Mouse (Mus musculus) c-Kit-positive CD71-positive TER-119-negative erythroid progenitor cells, embryonic 14.5 days (primary cell): ENCODE measurements around the gene Cdh23.

Experiments used
- DNase-seq: peaks from one replicate; pipeline ENCODE4 v3.0.0-alpha.2; 2013; ENCODE audit warnings: low read depth

Cdh23 gene

GRCm38 (mm10) chr10:60708837-60709236 lies 12.5 kb upstream of the Cdh23 start:
- no peak for DNase-seq

GRCm38 (mm10) chr10:60706268-60706667 lies 10.0 kb upstream of the Cdh23 start:
- DNase-seq = no peak

DNA sequence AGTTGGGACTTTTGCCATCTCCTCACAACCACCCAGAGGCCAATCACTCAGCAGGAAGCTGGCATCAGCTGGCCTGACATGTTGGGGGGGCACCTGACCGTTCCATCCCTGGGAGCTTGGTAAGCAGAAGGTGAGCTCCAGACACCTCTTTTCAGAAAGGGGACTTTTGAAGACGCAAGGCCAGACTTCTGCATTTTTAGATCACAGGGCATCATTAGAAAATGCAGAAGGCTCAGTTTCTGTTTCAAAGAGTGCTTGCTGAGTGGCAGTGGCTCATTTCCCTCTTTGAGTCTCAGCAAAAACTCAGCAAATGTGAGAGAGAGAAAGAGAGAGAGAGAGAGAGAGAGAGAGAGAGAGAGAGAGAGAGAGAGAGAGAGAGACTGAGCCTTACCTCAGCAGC lies 8.8 kb upstream of the Cdh23 start:
- DNase-seq = no peak

DNA sequence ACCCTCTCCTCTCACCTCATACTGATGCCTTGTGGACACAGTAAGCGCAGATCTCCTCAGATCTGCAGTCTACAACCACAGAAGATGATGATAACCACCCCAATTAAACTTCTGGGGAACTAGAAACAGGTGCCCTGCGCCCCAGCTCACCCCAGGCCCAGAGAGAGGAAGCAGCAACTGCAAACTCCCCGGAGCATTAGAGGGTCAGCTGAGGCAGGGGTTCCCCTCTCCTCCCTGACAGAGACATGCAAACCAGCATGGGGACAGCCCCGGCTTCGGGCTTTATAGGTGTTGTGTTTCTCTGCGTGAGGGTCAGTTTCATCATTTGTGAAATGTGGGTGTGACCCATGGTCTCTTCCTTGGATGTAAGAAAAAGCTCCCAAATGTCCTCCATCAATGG lies 1.5 kb upstream of the Cdh23 start:
- DNase-seq = no peak

DNA sequence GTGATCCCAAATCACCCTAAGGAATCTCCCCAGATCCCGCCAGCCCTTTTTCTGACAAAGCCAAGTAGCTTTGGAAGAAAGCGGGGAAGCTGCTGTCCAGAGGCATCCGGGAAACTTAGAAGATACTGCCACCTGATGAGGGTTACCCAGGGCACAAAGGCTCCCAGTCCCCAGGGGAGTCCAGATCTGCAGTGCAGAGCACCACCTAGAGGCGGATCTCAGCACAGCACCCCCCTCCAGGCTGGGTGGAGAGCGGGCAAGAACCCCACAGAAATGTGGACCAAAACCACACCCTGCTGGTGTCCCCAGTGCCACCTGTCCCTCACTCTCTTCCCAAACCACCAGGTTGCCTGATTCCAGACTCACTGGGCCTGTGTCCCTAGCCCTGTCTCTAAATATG lies 685 bp upstream of the Cdh23 start:
- DNase-seq = peak; percentile 19

GRCm38 (mm10) chr10:60691671-60692390 lies 4.5 kb downstream of the Cdh23 start:
- DNase-seq = no peak

DNA sequence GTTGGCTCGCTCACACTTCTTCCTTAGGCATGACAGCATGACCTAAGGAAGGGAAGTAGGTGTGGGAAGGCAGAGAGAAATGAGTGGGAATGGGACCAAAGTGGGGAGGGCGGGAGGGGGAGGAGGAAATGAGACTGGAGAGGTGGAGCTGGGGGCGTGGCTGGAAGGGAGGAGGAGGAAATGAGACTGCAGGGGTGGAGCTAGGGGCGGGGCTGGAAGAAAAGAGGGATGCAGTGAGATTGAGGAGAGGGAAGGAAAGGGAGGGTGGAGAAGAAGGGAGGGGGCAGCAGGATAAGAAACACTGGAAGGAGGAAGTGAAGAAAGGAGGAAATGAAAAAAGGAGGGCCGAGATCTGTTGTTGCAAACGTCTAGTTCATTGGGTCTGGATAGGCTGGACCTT lies 5.3 kb downstream of the Cdh23 start:
- DNase-seq = no peak

DNA sequence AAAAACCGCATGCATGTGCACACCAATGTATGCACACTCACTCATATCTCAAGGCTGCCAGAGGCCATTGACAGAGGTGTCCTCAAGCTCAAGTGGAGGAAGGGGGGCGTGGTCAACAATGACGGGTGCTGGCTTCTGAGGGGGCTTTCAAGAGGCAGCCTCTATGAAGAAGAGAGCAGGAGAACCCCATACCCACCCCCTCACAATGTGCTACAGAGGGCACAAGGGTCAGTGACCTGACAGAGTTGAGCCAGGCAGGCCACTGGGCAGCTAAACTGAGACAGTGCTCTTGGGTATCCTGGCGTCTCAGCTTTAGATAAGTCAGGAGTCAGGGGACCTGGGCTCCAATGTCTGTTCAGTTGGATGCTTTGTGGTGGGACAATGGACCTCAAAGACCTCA lies 6.9 kb downstream of the Cdh23 start:
- no peak for DNase-seq

GRCm38 (mm10) chr10:60687011-60687776 lies 9.1 kb downstream of the Cdh23 start:
- DNase-seq = no peak

DNA sequence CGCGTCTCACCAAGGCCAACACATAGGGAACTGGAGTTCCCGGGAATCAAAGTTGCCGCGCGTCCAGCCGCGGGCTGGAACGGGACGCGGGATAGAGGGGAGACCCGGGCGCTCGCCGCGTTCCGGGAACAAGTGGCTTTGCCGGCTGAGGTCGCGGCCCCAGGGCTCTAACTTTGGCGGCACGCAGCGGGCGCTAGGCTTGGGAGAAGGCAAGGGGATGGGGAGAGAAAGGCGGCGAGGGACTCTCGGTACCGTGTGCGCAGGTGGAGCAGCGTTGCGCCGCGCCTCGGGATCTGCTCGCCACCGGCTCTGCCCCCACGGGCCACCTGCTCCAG lies 9.7 kb downstream of the Cdh23 start:
- no peak for DNase-seq

- no peak for DNase-seq
Measured at GRCm38 (mm10) chr10:60685764-60686640, 10.3 kb downstream of the Cdh23 start.

DNA sequence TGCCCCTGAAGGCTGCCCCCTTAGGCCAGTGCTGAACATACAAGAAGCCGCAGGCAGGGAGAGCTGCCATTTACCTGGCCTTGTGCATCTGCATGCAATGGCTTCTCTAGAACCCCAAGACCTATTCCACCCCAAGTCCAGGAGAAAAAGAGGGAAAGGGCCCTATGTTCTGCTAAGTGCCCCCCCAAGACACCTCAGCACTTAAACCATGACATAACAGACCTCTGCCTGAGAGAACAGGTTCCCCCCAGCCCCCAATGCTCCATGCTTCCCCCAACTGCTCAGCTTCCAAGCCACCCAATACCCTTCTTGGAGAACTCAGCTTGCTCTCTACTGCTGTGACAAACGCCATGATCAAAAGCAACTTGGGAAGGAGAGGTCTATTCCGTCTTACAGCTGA lies 17.4 kb downstream of the Cdh23 start:
- DNase-seq = no peak

DNA sequence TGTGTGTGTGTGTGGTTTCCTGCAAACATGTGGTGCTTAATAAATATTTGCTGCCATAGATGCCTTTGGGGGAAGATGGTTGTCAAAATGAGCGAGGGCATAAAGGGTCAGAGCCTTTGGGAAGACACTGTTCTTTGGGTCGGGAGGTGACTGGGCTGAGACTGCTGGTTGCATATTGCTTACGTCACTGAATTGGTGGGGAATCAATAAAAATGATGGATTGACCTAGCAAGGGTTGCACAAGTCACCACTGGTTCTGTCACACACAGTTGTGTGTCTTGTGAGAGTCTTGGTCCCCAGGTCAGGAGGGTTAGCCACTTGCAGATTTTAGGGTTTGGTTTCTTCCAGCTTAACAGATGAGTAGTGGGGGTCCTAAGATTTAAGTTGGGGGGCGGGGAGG lies 19.0 kb downstream of the Cdh23 start:
- DNase-seq = no peak

DNA sequence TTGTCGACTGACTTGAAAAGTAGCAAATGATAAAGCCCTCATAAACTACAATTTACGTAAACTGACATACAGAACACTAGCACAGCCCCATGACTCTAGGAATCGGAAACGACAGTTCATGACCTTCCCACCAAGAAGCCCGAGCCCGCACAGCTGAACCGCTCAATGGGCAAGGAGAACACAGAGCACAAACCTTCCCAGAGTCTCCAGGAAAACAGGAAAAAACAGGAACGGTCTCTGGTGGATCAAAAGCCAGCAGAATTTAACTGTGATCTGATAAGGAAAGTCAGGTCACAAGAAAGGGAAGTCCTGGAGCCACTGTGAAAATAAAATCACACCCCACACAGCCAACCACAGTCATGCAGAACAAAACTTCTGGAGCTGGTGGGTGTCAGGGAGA lies 26.1 kb downstream of the Cdh23 start:
- no peak for DNase-seq

DNA sequence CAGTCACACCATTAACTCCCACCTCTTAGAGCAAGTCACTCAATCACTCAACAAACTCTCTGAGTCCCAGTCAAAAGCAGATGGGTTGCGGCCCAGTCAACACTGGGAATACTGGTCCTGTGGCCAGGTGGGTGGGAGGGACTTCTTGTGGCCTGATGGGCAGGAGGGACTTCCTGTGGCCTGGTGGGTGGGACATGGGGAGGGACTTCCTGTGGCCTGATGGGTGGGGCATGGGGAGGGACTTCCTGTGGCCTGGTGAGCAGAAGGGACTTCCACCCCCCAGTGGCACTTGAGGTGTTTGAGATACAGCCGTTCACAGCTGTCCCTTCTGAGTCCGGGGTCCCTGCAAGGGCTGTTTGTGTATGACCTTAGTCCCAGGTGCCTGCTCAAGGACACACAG lies 27.7 kb downstream of the Cdh23 start:
- no peak for DNase-seq

- DNase-seq = no peak
Measured at GRCm38 (mm10) chr10:60660986-60661385, 35.3 kb downstream of the Cdh23 start.

DNA sequence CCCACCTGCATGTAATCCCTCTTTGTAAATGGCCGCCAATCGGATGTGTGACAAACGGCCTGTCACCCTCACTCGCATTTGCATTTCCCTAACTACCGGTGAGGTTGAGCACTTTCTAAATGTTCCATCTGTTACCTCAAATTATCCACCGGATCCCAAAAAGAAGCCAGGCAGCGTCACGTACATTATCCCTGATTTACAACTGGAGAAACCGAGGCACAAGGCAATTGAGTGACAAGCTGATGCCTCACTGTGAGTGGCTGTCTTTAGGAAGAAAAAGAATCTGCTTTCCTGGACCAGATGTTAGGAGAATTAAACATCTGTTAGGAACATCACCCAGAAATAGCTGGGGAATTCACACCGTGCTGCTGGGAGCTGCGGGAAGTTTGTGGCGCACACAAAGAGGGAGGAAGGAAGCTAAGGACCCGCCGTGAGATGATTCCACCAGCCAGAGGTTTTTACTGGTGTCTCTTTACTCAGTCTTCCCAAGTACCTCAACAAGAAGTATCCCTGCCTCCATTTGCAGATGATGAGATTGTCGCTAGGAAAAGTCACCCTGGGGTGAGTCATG lies 36.8 kb downstream of the Cdh23 start:
- no peak for DNase-seq

- no peak for DNase-seq
Measured at GRCm38 (mm10) chr10:60658176-60658575, 38.1 kb downstream of the Cdh23 start.

DNA sequence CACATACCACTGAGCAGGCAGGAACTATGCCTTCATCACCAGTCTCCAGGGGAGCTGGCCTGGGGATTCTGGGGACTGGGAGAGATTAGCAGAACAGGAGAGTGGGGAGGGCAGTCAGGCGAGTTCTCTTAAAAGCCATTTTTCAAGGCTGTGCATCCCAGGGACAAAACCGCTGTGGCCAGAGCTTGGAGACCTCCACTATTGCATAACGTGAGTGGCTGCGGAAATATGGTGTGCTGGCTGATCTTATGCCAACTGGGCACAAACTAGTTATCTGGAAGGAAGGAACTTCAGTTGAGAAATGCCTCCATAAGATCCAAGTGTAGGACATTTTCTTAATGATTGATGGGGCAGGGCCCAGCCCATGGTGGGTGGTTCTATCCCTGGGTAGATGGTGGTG lies 42.6 kb downstream of the Cdh23 start:
- DNase-seq = no peak

- DNase-seq = no peak
Measured at GRCm38 (mm10) chr10:60653106-60653505, 43.2 kb downstream of the Cdh23 start.

- DNase-seq = no peak
Measured at GRCm38 (mm10) chr10:60644079-60644641, 52.1 kb downstream of the Cdh23 start.

GRCm38 (mm10) chr10:60639291-60639690 lies 57.0 kb downstream of the Cdh23 start:
- no peak for DNase-seq
